Mouse (Mus musculus) spleen, adult 2 months (tissue): ENCODE data around the gene Ttc22.

Experiments used
- CTCF ChIP-seq: fragments of 200-500 bp; IDR thresholded peaks from 2 replicates; pipeline ENCODE4 v1.5.1; 2011; ENCODE audit warnings: mild to moderate bottlenecking, inconsistent platforms; ENCODE audit not compliant: insufficient read depth, insufficient read length, insufficient replicate concordance; ENCODE audit errors: extremely low read depth
- POLR2A ChIP-seq: fragments of 200-500 bp; IDR thresholded peaks from 2 replicates; pipeline ENCODE4 v1.6.1; 2011; ENCODE audit warnings: low read depth, low read length, inconsistent platforms

GRCm38 (mm10) chr4:106613560-106613959, 8.7 kb upstream of the Ttc22 start:
- TF ChIP-seq POLR2A (no peak), CTCF (no peak)
